25 mouse cellular contexts compared by ENCODE assay signal in genomic region chr2:17465517-17466174, GRCm38 (mm10).
"Had no signal": no experiment of that assay in that cellular context is flagged by ENCODE, and none has a peak within 500 bp of the region (broad histone marks: within the 10 kb centered on the region; RNA-seq: fewer than 3 reads in every experiment).

No protein-coding gene starts in this region.

- H3K4me2 ChIP-seq: heart, embryonic 11.5 days; heart, embryonic 13.5 days; heart, embryonic 15.5 days; hindbrain, embryonic 13.5 days; hindbrain, embryonic 15.5 days; kidney, embryonic 15.5 days; limb, embryonic 12.5 days; limb, embryonic 15.5 days had no signal

- H3K9me3 ChIP-seq: heart, embryonic 13.5 days; heart, embryonic 15.5 days; hindbrain, embryonic 13.5 days; hindbrain, embryonic 15.5 days; kidney, embryonic 15.5 days; limb, embryonic 12.5 days; limb, embryonic 15.5 days had no signal

- H3K9ac ChIP-seq: heart, embryonic 13.5 days; heart, embryonic 15.5 days; hindbrain, embryonic 13.5 days; hindbrain, embryonic 15.5 days; kidney, embryonic 15.5 days; limb, embryonic 12.5 days; limb, embryonic 15.5 days had no signal

- ATAC-seq: hindbrain, postnatal 0 days; intestine, embryonic 16.5 days had no signal

- H3K4me1 ChIP-seq: hindbrain, embryonic 13.5 days; hindbrain, embryonic 15.5 days; kidney, embryonic 15.5 days; limb, embryonic 15.5 days had no signal

- H3K27ac ChIP-seq: heart, adult 2 months; heart, embryonic 13.5 days; heart, embryonic 15.5 days; hindbrain, embryonic 13.5 days; hindbrain, embryonic 15.5 days; hindbrain, postnatal 0 days; kidney, embryonic 15.5 days; kidney, postnatal 0 days; limb, embryonic 12.5 days; limb, embryonic 15.5 days had no signal

- DNase-seq: gastrocnemius, postnatal 14 days; gastrocnemius, postnatal 36 days; heart, adult 11 months; heart, adult 2 months; heart, postnatal 14 days; heart, postnatal 36 days; kidney, adult 11 months; kidney, adult 2 months; kidney, adult 9 months; kidney, postnatal 14 days; kidney, postnatal 36 days; layer of hippocampus, adult 9-11 months; layer of hippocampus, postnatal 36 days; left cerebral cortex, postnatal 4 days had no signal

- H3K27me3 ChIP-seq: heart, embryonic 13.5 days; heart, embryonic 15.5 days; hindbrain, embryonic 13.5 days; hindbrain, embryonic 15.5 days; kidney, embryonic 15.5 days; limb, embryonic 12.5 days; limb, embryonic 15.5 days had no signal

- H3K36me3 ChIP-seq: heart, embryonic 13.5 days; heart, embryonic 15.5 days; hindbrain, embryonic 13.5 days; hindbrain, embryonic 15.5 days; kidney, embryonic 15.5 days; limb, embryonic 12.5 days; limb, embryonic 15.5 days had no signal

- H3K4me3 ChIP-seq: heart, adult 2 months; heart, embryonic 13.5 days; heart, embryonic 15.5 days; hindbrain, embryonic 13.5 days; hindbrain, embryonic 15.5 days; kidney, embryonic 15.5 days; limb, embryonic 12.5 days; limb, embryonic 15.5 days had no signal
